Mouse (Mus musculus) CH12.LX (cell line): Measurements from ENCODE around the gene Ccdc88b.

ENCODE experiments used
- CTCF ChIP-seq, 2 experiments: IDR thresholded peaks in 1 of 2; conservative IDR thresholded peaks in 1 of 2; 2 replicates each; pipeline ENCODE4 v1.5.1; 2011 to 2012; ENCODE audit warnings: low read depth in 2 of 2, low read length in 2 of 2, improper control_type of control experiment in 1 of 2, inconsistent platforms in 1 of 2, mild to moderate bottlenecking in 1 of 2, moderate library complexity in 1 of 2
- ELF1 ChIP-seq: IDR thresholded peaks from 2 replicates; pipeline ENCODE4 v1.6.1; 2014; ENCODE audit warnings: low read depth, mild to moderate bottlenecking, inconsistent platforms, low read length, improper control_type of control experiment
- EP300 ChIP-seq: IDR thresholded peaks from 2 replicates; pipeline ENCODE4 v1.6.1; 2011; ENCODE audit warnings: low read length, improper control_type of control experiment
- JUN ChIP-seq: IDR thresholded peaks from 2 replicates; pipeline ENCODE4 v1.6.1; 2011; ENCODE audit warnings: low read depth, mild to moderate bottlenecking, low read length, improper control_type of control experiment, moderate library complexity; ENCODE audit not compliant: insufficient read depth
- MAFK ChIP-seq: IDR thresholded peaks from 2 replicates; pipeline ENCODE4 v1.6.1; 2011; ENCODE audit warnings: low read length, improper control_type of control experiment; ENCODE audit not compliant: insufficient replicate concordance
- NRF1 ChIP-seq: IDR thresholded peaks from 2 replicates; pipeline ENCODE4 v1.6.1; 2014; ENCODE audit warnings: low read depth, mild to moderate bottlenecking, inconsistent platforms, low read length, improper control_type of control experiment, moderate library complexity
- POLR2A ChIP-seq: IDR thresholded peaks from 2 replicates; pipeline ENCODE4 v1.6.1; 2011; ENCODE audit warnings: low read depth, mild to moderate bottlenecking, improper control_type of control experiment, low read length
- USF2 ChIP-seq: conservative IDR thresholded peaks from 2 replicates; pipeline ENCODE4 v1.6.1; 2011; ENCODE audit warnings: low read depth, low read length, improper control_type of control experiment
- ZC3H11A ChIP-seq: IDR thresholded peaks from 2 replicates; pipeline ENCODE4 v1.6.1; 2012; ENCODE audit warnings: low read depth, mild to moderate bottlenecking, inconsistent platforms, low read length, improper control_type of control experiment
- ZNF384 ChIP-seq: IDR thresholded peaks from 2 replicates; pipeline ENCODE4 v1.6.1; 2012; ENCODE audit warnings: low read depth, low read length, improper control_type of control experiment, inconsistent platforms

DNA sequence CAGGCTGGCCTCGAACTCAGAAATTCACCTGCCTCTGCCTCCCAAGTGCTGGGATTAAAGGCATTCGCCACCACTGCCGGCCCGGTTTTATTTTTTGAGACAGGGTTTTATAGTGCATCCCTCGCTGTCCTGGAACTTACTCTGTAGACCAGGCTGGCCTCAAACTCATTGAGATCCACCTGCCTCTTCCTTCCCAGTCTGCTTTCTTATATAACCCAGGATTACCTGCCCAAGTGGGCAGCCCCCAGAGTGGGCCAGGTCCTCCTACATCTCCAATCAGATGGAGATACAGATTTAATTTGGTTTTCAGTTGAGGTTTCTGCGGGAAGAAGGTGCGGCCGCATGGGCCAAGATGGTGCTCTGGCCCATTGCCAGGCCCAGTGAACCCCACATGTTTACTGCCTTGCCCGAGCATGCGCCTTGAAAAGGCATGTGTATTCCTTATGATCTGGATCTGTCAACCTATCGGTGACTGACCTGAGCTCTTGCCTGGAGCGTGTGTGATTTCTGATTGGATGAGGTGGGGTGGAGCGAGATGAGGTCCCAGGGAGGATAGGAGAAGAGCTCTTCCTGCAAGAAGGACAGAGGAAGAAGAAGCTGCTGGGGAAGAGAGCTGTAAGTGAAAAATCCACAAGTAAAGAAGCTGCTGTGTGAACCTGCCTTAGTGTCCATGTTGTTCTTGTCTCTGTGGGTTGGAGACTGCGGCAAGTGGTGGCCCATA is 35.9 kb upstream of the Ccdc88b start:
- TF ChIP-seq USF2 (no peak), CTCF (conservative IDR thresholded peaks at IDR 0.05 in 1 of 2, IDR thresholded peaks at IDR 0.05 in 1 of 2; ENCODE audit: low read depth in 2 of 2, low read length in 2 of 2) (no peak), POLR2A (peak; percentile 87), ZC3H11A (no peak), EP300 (no peak), NRF1 (peak; percentile 86), ELF1 (no peak; the same call in 1 of the 2 replicates), MAFK (no peak), JUN (no peak), ZNF384 (no peak)
